Mouse (Mus musculus) heart, embryonic 10.5 days (tissue): ENCODE measurements around the gene Ywhab. TPM values are rescaled to one million over a fixed set of nuclear protein-coding genes. Genes with fewer than 3 reads are reported as not detected.

ENCODE experiments used
- DNase-seq: peaks from one replicate; pipeline ENCODE4 v3.0.0-alpha.2; 2017; ENCODE audit warnings: low spot score
- H3K27ac ChIP-seq: fragments of 300-500 bp; sonication (generic); 2 replicates; pipeline ENCODE4 v1.5.1; 2016; ENCODE audit warnings: mild to moderate bottlenecking
- H3K27me3 ChIP-seq: fragments of 300-500 bp; sonication (generic); 2 replicates; pipeline ENCODE4 v1.6.1; 2016; ENCODE audit warnings: mild to moderate bottlenecking; ENCODE audit not compliant: poor library complexity, insufficient read depth, severe bottlenecking
- H3K36me3 ChIP-seq: fragments of 300-500 bp; sonication (generic); 2 replicates; pipeline ENCODE4 v1.6.1; 2016; ENCODE audit warnings: mild to moderate bottlenecking, moderate library complexity
- H3K4me1 ChIP-seq: fragments of 300-500 bp; sonication (generic); 2 replicates; pipeline ENCODE4 v1.6.1; 2016; ENCODE audit warnings: mild to moderate bottlenecking
- H3K4me3 ChIP-seq: fragments of 300-500 bp; sonication (generic); 2 replicates; pipeline ENCODE4 v1.5.1; 2016; ENCODE audit warnings: mild to moderate bottlenecking, moderate library complexity
- H3K9me3 ChIP-seq: fragments of 300-500 bp; sonication (generic); 2 replicates; pipeline ENCODE4 v1.6.1; 2016; ENCODE audit warnings: mild to moderate bottlenecking, moderate library complexity
- WGBS: fragments of 180-500 bp; shearing (Covaris S2); methylation state at CpG from one replicate; pipeline ENCODE4 v1.1.7; 2016; 5-methylcytosine and 5-hydroxymethylcytosine counted together
- polyA plus RNA-seq: library from polyadenylated mRNA; unstranded; fragments of >200 nt; fragmentation: Nextera tagmentation; extraction: Ambion mirVana; gene quantifications from 2 replicates; pipeline ENCODE4 v1.2.1, GENCODE M21; 2016

Gene Ywhab
- polyA plus RNA-seq, 1 experiment from 2014 or later: 296 TPM

DNA sequence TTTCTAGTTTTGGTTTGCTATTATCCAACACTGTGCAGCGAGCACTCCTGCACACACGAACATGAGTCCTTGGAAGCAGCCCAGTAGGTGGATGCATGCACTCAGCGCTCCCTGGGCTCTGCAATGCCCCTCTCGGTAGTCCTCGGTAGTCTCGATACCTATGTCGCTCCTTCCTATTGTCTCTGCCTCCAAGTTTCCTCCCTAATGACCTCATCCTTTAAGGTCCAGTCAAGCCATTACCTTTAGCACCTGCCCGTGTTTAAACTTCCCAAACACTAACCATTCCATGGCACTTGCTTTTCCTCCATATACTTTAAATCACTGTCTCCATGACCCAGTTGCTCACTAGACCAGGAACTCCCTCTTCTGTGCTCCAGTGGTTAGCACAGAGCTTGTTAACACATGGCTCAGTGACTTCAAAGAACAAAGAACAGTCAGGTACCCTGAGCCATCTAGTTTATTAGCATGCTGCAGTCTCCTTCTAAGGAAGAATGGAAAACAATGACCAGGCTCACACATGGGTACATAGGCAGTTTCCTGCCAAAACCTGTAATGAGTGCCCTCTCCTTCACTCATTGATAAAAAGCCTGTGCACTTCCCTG, 65.0 kb downstream of the Ywhab start:
- Histone ChIP-seq H3K27me3 (no peaks in the 10 kb centered on the region), H3K9me3 (no peaks in the 10 kb centered on the region), H3K27ac (no peak overlapping the region), H3K4me3 (no peak overlapping the region), H3K4me1 (peaks cover 16% of the 10 kb centered on the region), H3K36me3 (peaks cover 90% of the 10 kb centered on the region)
- DNase-seq: no peak
- 94% methylated on average over 8 of the region's 8 CpGs for WGBS

Other genes starting within 250 kb of the Ywhab start
- 5.1 and 8.2 TPM in 2 replicates for gene Ada, start 244.7 kb upstream of the Ywhab start, polyA plus RNA-seq
- 0.28 TPM in 1 of 2 replicates, not detected in the other for gene Ccn5, start 174.1 kb upstream of the Ywhab start, polyA plus RNA-seq
- not detected in 2 replicates for gene Kcnk15, start 141.3 kb upstream of the Ywhab start, polyA plus RNA-seq
- gene Rims4, start 76.3 kb upstream of the Ywhab start, polyA plus RNA-seq: 0.30 and 0.42 TPM in 2 replicates
- 0.63 and 1.1 TPM in 2 replicates for gene Pabpc1l, start 30.5 kb downstream of the Ywhab start, polyA plus RNA-seq
- gene Stk4, start 75.4 kb downstream of the Ywhab start, polyA plus RNA-seq: 20.5 and 23.6 TPM in 2 replicates
- gene Tomm34, start 76.2 kb downstream of the Ywhab start, polyA plus RNA-seq: 58.7 and 65.0 TPM in 2 replicates
- not detected in 2 replicates for gene Kcns1, start 176.2 kb downstream of the Ywhab start, polyA plus RNA-seq
- not detected in 2 replicates for gene Wfdc5, start 187.8 kb downstream of the Ywhab start, polyA plus RNA-seq
- not detected in 2 replicates for gene Wfdc12, start 195.6 kb downstream of the Ywhab start, polyA plus RNA-seq
- gene Wfdc15a, start 205.2 kb downstream of the Ywhab start, polyA plus RNA-seq: not detected in 2 replicates
- gene Wfdc15b, start 226.7 kb downstream of the Ywhab start, polyA plus RNA-seq: not detected in 2 replicates
- gene Svs2, start 243.5 kb downstream of the Ywhab start, polyA plus RNA-seq: not detected in 2 replicates